Mouse (Mus musculus) spleen, adult 2 months (tissue): ENCODE data around the gene Plekhm3. TPM values are rescaled to one million over a fixed set of nuclear protein-coding genes. Genes with fewer than 3 reads are reported as not detected.
A peak's percentile ranks its signal among the peaks of the same experiment; 100 is the strongest.

Experiments
- DNase-seq, 2 experiments: peaks; one replicate each; pipeline versions ENCODE4 v3.0.0 to v3.0.0-alpha.2; 2012 to 2021; ENCODE audit warnings: low spot score in 2 of 2, low read depth in 1 of 2
- H3K27ac ChIP-seq: fragments of 200-500 bp; 2 replicates; pipeline ENCODE4 v1.5.1; 2012; ENCODE audit warnings: low read length, inconsistent platforms; ENCODE audit not compliant: insufficient read depth
- H3K27me3 ChIP-seq: fragments of 200-500 bp; 2 replicates; pipeline ENCODE4 v1.6.1; 2012; ENCODE audit warnings: mild to moderate bottlenecking, moderate library complexity, low read length, inconsistent platforms; ENCODE audit not compliant: control insufficient read depth, insufficient read depth
- H3K36me3 ChIP-seq: fragments of 200-500 bp; 2 replicates; pipeline ENCODE4 v1.6.1; 2012; ENCODE audit warnings: mild to moderate bottlenecking, low read length, inconsistent platforms; ENCODE audit not compliant: control insufficient read depth, insufficient read depth
- H3K4me1 ChIP-seq: fragments of 200-500 bp; 2 replicates; pipeline ENCODE4 v1.6.1; 2011; ENCODE audit warnings: inconsistent platforms; ENCODE audit not compliant: control insufficient read depth, insufficient read depth, insufficient read length
- H3K4me3 ChIP-seq: fragments of 200-500 bp; 2 replicates; pipeline ENCODE4 v1.5.1; 2011; ENCODE audit warnings: mild to moderate bottlenecking, inconsistent platforms; ENCODE audit not compliant: insufficient read depth, insufficient read length; ENCODE audit errors: extremely low read depth
- CTCF ChIP-seq: fragments of 200-500 bp; IDR thresholded peaks from 2 replicates; pipeline ENCODE4 v1.5.1; 2011; ENCODE audit warnings: mild to moderate bottlenecking, inconsistent platforms; ENCODE audit not compliant: insufficient read depth, insufficient read length, insufficient replicate concordance; ENCODE audit errors: extremely low read depth
- POLR2A ChIP-seq: fragments of 200-500 bp; IDR thresholded peaks from 2 replicates; pipeline ENCODE4 v1.6.1; 2011; ENCODE audit warnings: low read depth, low read length, inconsistent platforms
- WGBS: fragments of 180-500 bp; shearing (Covaris S2); methylation state at CpG from one replicate; pipeline ENCODE4 v1.1.7; 2018; 5-methylcytosine and 5-hydroxymethylcytosine counted together
- polyA plus RNA-seq: library from polyadenylated mRNA; depleted of rRNA; stranded (reverse); fragments of >200 nt; gene quantifications from 2 replicates; pipeline ENCODE4 v1.2.3, GENCODE M21; 2012

The Plekhm3 gene
- polyA plus RNA-seq, 1 experiment, result 11.7 TPM

- Histone ChIP-seq H3K36me3 (no peaks in the 10 kb centered on the region), H3K4me3 (no peak overlapping the region), H3K27me3 (no peaks in the 10 kb centered on the region), H3K27ac (no peak overlapping the region), H3K4me1 (peaks cover 6% of the 10 kb centered on the region; the same call in 1 of the 2 replicates)
- 93% methylated on average over 1 of the region's 1 CpGs for WGBS
- TF ChIP-seq CTCF (no peak), POLR2A (no peak)
- no peak for DNase-seq
Measured at GRCm38 (mm10) chr1:64932921-64933320, 23.7 kb downstream of the Plekhm3 start.

GRCm38 (mm10) chr1:64930124-64930523, 26.5 kb downstream of the Plekhm3 start:
- Histone ChIP-seq H3K27ac (no peak overlapping the region), H3K36me3 (no peaks in the 10 kb centered on the region), H3K4me1 (peaks cover 6% of the 10 kb centered on the region; the same call in 1 of the 2 replicates), H3K4me3 (no peak overlapping the region), H3K27me3 (no peaks in the 10 kb centered on the region)
- DNase-seq, result no peak
- TF ChIP-seq CTCF (no peak), POLR2A (no peak)
- WGBS, result 85% methylated on average over 6 of the region's 6 CpGs

- Histone ChIP-seq H3K27ac (no peak overlapping the region), H3K4me1 (peaks cover 6% of the 10 kb centered on the region; the same call in 1 of the 2 replicates)
Measured at GRCm38 (mm10) chr1:64929673-64930072, 27.0 kb downstream of the Plekhm3 start.

GRCm38 (mm10) chr1:64928542-64928941, 28.1 kb downstream of the Plekhm3 start:
- no peak overlapping the region for H3K4me3 ChIP-seq
- H3K36me3 ChIP-seq, result no peaks in the 10 kb centered on the region
- 41% methylated on average over 3 of the region's 3 CpGs for WGBS
- DNase-seq, result peak; percentile 59 to 79
- no peaks in the 10 kb centered on the region for H3K27me3 ChIP-seq
- TF ChIP-seq POLR2A (no peak), CTCF (no peak)
- peak overlapping the region; percentile 82 for H3K27ac ChIP-seq
- peaks cover 8% of the 10 kb centered on the region; the same call in 1 of the 2 replicates for H3K4me1 ChIP-seq

More at GRCm38 (mm10) chr1:64929673-64930072, 27.0 kb downstream of the Plekhm3 start:
- H3K36me3 ChIP-seq, result no peaks in the 10 kb centered on the region
- 90% methylated on average over 4 of the region's 4 CpGs for WGBS
- no peak for DNase-seq
- H3K4me3 ChIP-seq, result no peak overlapping the region
- no peak for TF ChIP-seq POLR2A
- TF ChIP-seq CTCF, result no peak
- no peaks in the 10 kb centered on the region for H3K27me3 ChIP-seq

- TF ChIP-seq CTCF (no peak), POLR2A (peak; percentile 64)
- WGBS, result 42% methylated on average over 15 of the region's 15 CpGs
- Histone ChIP-seq H3K36me3 (no peaks in the 10 kb centered on the region; the same call in 1 of the 2 replicates), H3K27ac (peak overlapping the region; percentile 82), H3K27me3 (no peaks in the 10 kb centered on the region), H3K4me1 (peaks cover 8% of the 10 kb centered on the region; the same call in 1 of the 2 replicates), H3K4me3 (peak overlapping the region; percentile 63)
- DNase-seq, result peak; percentile 56 to 76
Measured at GRCm38 (mm10) chr1:64927437-64928274, 29.0 kb downstream of the Plekhm3 start.

GRCm38 (mm10) chr1:64925594-64925993, 31.0 kb downstream of the Plekhm3 start:
- TF ChIP-seq POLR2A (no peak), CTCF (no peak)
- Histone ChIP-seq H3K27me3 (no peaks in the 10 kb centered on the region), H3K4me3 (no peak overlapping the region), H3K36me3 (peaks cover 9% of the 10 kb centered on the region), H3K27ac (peak overlapping the region; percentile 42; the same call in 1 of the 2 replicates), H3K4me1 (peaks cover 8% of the 10 kb centered on the region; the same call in 1 of the 2 replicates)
- DNase-seq, result peak; percentile 78 to 88
- 23% methylated on average over 3 of the region's 3 CpGs for WGBS
